Mouse (Mus musculus): ENCODE measurements at regions not wholly inside any gene's neighbourhood (a gene's known extent, or its start where the extent isn't known, plus 50 kb on each side); places are given as distances from the start of the nearest gene placed in this dataset.

DNA sequence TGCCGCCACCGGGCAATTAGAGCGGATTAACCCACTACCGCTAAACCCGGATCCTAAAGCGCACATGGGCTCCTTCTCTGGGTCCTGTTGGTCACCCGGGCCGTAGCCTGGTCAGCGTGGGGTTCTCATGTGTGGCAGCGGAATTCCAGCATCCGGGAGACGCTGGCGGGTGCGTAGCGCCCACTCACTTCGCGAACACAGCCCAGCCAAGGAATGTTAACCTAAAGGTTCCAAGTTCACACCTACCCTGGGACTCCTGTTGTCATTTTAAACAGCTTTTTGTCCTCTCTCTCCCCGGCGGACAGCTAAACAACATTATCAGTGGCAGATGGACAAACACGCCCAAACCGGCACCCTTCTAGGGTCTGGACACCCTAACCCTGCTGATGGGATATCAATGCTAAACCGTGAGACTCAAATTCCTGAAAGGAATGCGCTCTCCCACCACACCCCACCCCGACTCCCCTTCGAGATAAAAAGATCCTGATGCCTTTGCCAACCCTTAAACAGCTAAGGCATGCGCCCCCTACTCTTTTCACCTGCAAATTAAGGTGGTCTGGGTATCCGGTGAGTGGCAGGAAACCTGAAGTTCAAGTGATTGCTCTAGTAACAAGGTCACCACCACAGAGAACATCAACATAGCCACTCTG is 49.8 kb upstream of the Fcgr1 start:
- peak overlapping the region; percentile 41 for H3K4me2 ChIP-seq
- peaks cover 31% of the 10 kb centered on the region for H3K27me3 ChIP-seq (replicated peaks; ENCODE audit: control insufficient read depth, insufficient read depth, low read length)
- peak overlapping the region; percentile 12; the same call in 1 of the 2 replicates for H3K4me3 ChIP-seq (ENCODE audit: low read depth, low read length)
- no peak overlapping the region for H3K27ac ChIP-seq (ENCODE audit: low read depth, low read length)
- ATAC-seq (replicated peaks; ENCODE audit: low FRiP score) (no peak), DNase-seq (ENCODE audit: low spot score) (peak; percentile 32)
- no peaks in the 10 kb centered on the region for H3K4me1 ChIP-seq (replicated peaks; ENCODE audit: control insufficient read depth, insufficient read depth, low read length)
- no peaks in the 10 kb centered on the region for H3K9me3 ChIP-seq (ENCODE audit: control insufficient read depth, low read length)
- H3K9ac ChIP-seq (ENCODE audit: low read depth, low read length): no peak overlapping the region
- WGBS: 3% methylated on average over 27 of the region's 27 CpGs
- H3K36me3 ChIP-seq (ENCODE audit: control insufficient read depth, insufficient read depth, low read length): no peaks in the 10 kb centered on the region
